Mouse (Mus musculus): ENCODE measurements around the gene Gna15. TPM values are rescaled to one million over a fixed set of nuclear protein-coding genes. Genes with fewer than 3 reads are reported as not detected.

The Gna15 gene
- polyA plus RNA-seq, 1 experiment from 2014 or later: 4.4 TPM

GRCm38 (mm10) chr10:81563481-81563880, 39.5 kb upstream of the Gna15 start:
- no peak for DNase-seq
- peak overlapping the region; percentile 46; the same call in 1 of the 2 replicates for H3K4me2 ChIP-seq (ENCODE audit: low read depth, low read length)

DNA sequence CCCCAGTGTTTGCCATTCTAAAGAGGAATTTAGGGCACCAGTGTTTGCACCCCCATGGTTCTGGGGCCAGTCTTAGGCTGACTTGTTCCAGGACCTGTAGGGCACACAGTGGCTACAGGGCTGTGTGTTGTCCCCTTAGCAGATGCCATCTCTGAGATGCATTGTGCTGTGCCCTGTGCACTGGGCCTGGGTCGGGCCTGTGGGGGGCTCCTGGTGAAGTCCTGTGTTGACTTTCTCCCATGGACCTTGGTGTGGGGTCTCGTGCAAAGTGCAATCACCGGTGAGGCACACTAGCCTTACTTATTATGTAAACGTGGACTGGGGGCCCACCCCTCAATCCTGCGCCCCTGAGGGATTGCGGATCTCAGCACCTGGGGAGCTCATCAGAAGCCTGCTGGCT, 38.4 kb upstream of the Gna15 start:
- Histone ChIP-seq H3K27ac (ENCODE audit: low read depth) (no peak overlapping the region), H3K4me1 (ENCODE audit: insufficient read depth) (peaks cover 39% of the 10 kb centered on the region), H3K4me2 (ENCODE audit: low read depth, low read length) (0 out of 2 replicates have a peak overlapping the region, but pooled peaks have one; percentile 2), H3K9me3 (ENCODE audit: low read length) (no peaks in the 10 kb centered on the region), H3K9ac (replicated peaks) (no peak overlapping the region), H3K4me3 (ENCODE audit: low read depth, low read length) (no peak overlapping the region), H3K27me3 (ENCODE audit: insufficient read depth, low read length) (no peaks in the 10 kb centered on the region), H3K36me3 (replicated peaks; ENCODE audit: insufficient read depth, low read length) (peaks cover 39% of the 10 kb centered on the region)
- no peak for DNase-seq
- 69% methylated on average over 6 of the region's 6 CpGs for WGBS (ENCODE audit: insufficient replicate concordance)
- no peak for ATAC-seq
- TF ChIP-seq CTCF (IDR thresholded peaks at IDR 0.05; ENCODE audit: low read depth): no peak
- no peak for TF ChIP-seq EP300 (IDR thresholded peaks at IDR 0.05; ENCODE audit: low read depth)

More at GRCm38 (mm10) chr10:81563481-81563880, 39.5 kb upstream of the Gna15 start:
- 44% methylated on average over 6 of the region's 6 CpGs for WGBS (ENCODE audit: insufficient replicate concordance)
- TF ChIP-seq EP300 (IDR thresholded peaks at IDR 0.05; ENCODE audit: low read depth): no peak
- no peak for TF ChIP-seq CTCF (IDR thresholded peaks at IDR 0.05; ENCODE audit: low read depth)
- H3K27ac ChIP-seq (ENCODE audit: low read depth): 0 out of 2 replicates have a peak overlapping the region, but pooled peaks have one; percentile 22
- no peaks in the 10 kb centered on the region for H3K9me3 ChIP-seq (ENCODE audit: low read length)
- H3K9ac ChIP-seq (replicated peaks): peak overlapping the region; percentile 34; the same call in 1 of the 2 replicates
- no peaks in the 10 kb centered on the region for H3K27me3 ChIP-seq (ENCODE audit: insufficient read depth, low read length)
- H3K4me3 ChIP-seq (ENCODE audit: low read depth, low read length): no peak overlapping the region
- H3K36me3 ChIP-seq (replicated peaks; ENCODE audit: insufficient read depth, low read length): peaks cover 39% of the 10 kb centered on the region
- ATAC-seq: no peak
- peaks cover 39% of the 10 kb centered on the region for H3K4me1 ChIP-seq (ENCODE audit: insufficient read depth)

- 2% methylated on average over 15 of the region's 16 CpGs for WGBS (ENCODE audit: insufficient replicate concordance)
- ATAC-seq (peak; percentile 35), DNase-seq (peak; percentile 74)
- peak overlapping the region; percentile 93 for H3K27ac ChIP-seq (ENCODE audit: low read depth)
- peak overlapping the region; percentile 90 for H3K4me3 ChIP-seq (ENCODE audit: low read depth, low read length)
- H3K4me1 ChIP-seq (ENCODE audit: insufficient read depth): peaks cover 39% of the 10 kb centered on the region
- H3K4me2 ChIP-seq (ENCODE audit: low read depth, low read length): peak overlapping the region; percentile 79
- peak overlapping the region; percentile 91 for H3K9ac ChIP-seq (replicated peaks)
- no peaks in the 10 kb centered on the region for H3K9me3 ChIP-seq (ENCODE audit: low read length)
- no peaks in the 10 kb centered on the region for H3K27me3 ChIP-seq (ENCODE audit: insufficient read depth, low read length)
- H3K36me3 ChIP-seq (replicated peaks; ENCODE audit: insufficient read depth, low read length): peaks cover 33% of the 10 kb centered on the region
- TF ChIP-seq EP300 (IDR thresholded peaks at IDR 0.05; ENCODE audit: low read depth) (no peak), CTCF (IDR thresholded peaks at IDR 0.05; ENCODE audit: low read depth) (no peak)
Observed at GRCm38 (mm10) chr10:81560719-81561459, 36.9 kb upstream of the Gna15 start.

DNA sequence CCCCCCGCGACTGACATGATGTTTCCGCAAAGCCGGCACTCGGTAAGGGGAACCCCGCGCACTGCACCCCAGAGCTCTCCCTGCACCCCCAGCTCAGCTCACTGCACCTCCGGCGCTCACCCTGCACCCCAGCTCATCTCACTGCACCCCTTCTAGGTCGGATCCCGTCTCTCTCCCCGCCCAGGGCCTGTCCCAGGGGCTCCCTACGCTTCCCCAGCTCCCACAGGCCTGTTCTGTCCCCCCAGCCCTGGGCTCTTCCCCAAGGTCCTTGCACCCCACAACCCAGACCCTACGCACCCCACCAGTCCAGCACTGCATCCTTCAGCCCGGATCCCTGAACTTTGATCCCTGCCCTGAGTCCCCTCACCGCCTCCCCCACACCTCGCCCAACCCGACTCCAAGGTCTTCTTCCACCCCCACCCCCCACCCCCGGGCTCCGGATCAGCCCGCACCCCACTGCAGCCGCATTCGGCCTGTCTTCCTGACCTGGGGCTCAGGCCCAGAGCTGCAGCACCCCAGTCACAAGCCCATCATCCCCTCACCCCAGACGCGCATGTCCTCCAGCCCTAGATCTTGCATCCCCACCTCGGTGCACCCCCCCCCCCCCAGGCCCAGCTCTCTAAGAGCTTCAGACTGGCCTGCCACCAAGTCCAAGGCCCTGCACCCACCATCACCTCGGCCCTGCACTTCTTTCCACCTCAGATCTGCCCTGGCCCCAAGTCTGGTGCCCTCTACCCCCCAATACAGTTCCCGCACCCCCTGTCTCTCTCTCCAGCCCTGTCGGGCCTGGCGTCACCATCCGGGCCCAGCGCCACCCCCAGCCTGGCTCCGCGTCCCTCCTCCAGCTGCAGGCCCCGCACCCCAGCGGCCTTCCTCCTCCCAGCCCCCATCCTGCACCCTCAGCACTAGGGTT, 35.9 kb upstream of the Gna15 start:
- Histone ChIP-seq H3K9ac (replicated peaks) (peak overlapping the region; percentile 91), H3K36me3 (replicated peaks; ENCODE audit: insufficient read depth, low read length) (peaks cover 24% of the 10 kb centered on the region), H3K27me3 (ENCODE audit: insufficient read depth, low read length) (no peaks in the 10 kb centered on the region), H3K4me3 (ENCODE audit: low read depth, low read length) (peak overlapping the region; percentile 90), H3K27ac (ENCODE audit: low read depth) (peak overlapping the region; percentile 93), H3K9me3 (ENCODE audit: low read length) (no peaks in the 10 kb centered on the region), H3K4me2 (ENCODE audit: low read depth, low read length) (peak overlapping the region; percentile 79), H3K4me1 (ENCODE audit: insufficient read depth) (peaks cover 39% of the 10 kb centered on the region)
- DNase-seq (peak; percentile 78), ATAC-seq (peak; percentile 53)
- TF ChIP-seq CTCF (IDR thresholded peaks at IDR 0.05; ENCODE audit: low read depth) (no peak), EP300 (IDR thresholded peaks at IDR 0.05; ENCODE audit: low read depth) (no peak)
- under 1% methylated on average over 23 of the region's 36 CpGs for WGBS (ENCODE audit: insufficient replicate concordance)

DNA sequence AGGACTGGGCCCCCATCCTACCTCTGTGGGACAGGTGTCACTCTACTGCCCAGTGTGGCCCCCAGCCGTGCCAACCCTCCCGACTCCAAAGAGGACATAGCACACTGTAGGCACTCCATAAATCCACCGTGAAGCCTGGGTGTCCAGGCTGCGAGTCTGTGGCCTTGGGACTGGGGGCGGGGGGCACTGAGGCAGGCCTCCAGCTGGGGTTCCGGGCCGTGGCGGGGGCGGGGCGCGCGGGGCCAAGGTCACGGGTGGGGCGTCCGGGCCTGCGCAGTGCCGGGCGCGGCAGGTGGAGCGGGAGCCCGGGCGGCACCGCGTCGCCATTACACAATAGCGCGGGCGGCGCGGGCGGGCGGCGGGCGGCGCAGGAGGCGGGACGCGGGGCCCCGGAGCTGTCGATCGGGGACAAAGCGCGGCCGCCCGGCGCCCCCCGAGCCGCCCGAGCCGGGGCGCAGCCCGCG, 35.2 kb upstream of the Gna15 start, which contains the start of gene Aes:
Aes (plus strand) TSS at position 326 of the 464 bp plus-strand sequence.
- peak; percentile 73 for ATAC-seq
- TF ChIP-seq EP300 (IDR thresholded peaks at IDR 0.05; ENCODE audit: low read depth) (no peak), CTCF (IDR thresholded peaks at IDR 0.05; ENCODE audit: low read depth) (no peak)
- Histone ChIP-seq H3K4me1 (ENCODE audit: insufficient read depth) (peaks cover 35% of the 10 kb centered on the region), H3K9me3 (ENCODE audit: low read length) (no peaks in the 10 kb centered on the region), H3K27ac (ENCODE audit: low read depth) (peak within 1 kb of the TSS; percentile 93), H3K9ac (replicated peaks) (peak within 1 kb of the TSS; percentile 91), H3K4me2 (ENCODE audit: low read depth, low read length) (peak within 1 kb of the TSS; percentile 79), H3K36me3 (replicated peaks; ENCODE audit: insufficient read depth, low read length) (peaks cover 20% of the 10 kb centered on the region), H3K4me3 (ENCODE audit: low read depth, low read length) (peak within 1 kb of the TSS; percentile 90), H3K27me3 (ENCODE audit: insufficient read depth, low read length) (no peaks in the 10 kb centered on the region)
- DNase-seq: peak; percentile 84
- WGBS (ENCODE audit: insufficient replicate concordance): 0% methylated on average over 16 of the region's 53 CpGs

Data from liver, postnatal 0 days (tissue).